Mouse (Mus musculus) cerebellum, postnatal 4 days (tissue): ENCODE measurements around the gene Acsm4.
"Not testable (repeated sequence)": the region's sequence is repeated elsewhere in the genome, so short reads cannot be mapped to it uniquely, and the experiment has no call there.

Experiments
- DNase-seq, 2 experiments: peaks; one replicate each; pipeline ENCODE4 v3.0.0; 2022; ENCODE audit warnings: low spot score in 2 of 2, mixed read lengths in 1 of 2

Acsm4 gene

DNA sequence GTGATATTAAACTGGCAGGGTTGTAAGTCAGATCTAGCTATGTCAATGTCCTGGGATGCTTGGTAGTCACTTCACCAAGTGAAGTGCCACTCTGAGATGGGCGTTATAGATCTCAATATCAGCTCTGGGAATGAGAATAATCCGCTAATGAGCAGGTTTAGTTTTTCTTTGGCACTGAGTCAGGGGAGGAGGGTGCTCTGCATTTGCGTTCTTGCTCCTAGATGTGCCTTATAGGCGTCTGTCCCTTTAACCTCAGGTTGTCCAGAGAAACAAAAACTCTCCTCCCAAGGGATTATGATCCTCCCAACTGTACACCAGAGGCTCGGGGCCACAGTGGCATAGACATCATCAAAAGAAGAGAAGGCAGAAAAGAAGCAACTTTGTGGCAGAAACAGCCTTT is at the start of gene Acsm4:
TSS of gene Acsm4 (plus strand) at position 301 of the 400 bp plus-strand sequence.
- no peak for DNase-seq

DNA sequence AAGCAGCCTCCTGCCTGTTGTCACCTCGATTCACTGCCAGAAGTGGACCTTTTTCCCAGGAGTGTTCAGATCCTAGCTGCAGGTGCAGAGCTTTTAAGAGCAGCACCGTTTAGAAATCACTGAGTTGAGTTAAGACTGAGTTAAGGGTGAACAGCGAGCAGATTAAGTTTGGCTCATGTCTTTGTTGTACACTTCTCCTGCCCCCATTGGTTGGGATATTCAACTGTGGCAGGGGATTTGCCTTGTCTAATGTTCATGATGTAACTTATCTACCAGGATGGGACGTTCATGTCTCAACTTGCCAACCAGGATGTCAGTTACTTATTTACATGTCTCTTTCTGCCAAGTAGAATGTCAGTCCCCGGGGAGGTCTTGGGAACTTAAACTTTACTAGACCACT is 47.5 kb upstream of the Acsm4 start:
- no peak for DNase-seq

DNA sequence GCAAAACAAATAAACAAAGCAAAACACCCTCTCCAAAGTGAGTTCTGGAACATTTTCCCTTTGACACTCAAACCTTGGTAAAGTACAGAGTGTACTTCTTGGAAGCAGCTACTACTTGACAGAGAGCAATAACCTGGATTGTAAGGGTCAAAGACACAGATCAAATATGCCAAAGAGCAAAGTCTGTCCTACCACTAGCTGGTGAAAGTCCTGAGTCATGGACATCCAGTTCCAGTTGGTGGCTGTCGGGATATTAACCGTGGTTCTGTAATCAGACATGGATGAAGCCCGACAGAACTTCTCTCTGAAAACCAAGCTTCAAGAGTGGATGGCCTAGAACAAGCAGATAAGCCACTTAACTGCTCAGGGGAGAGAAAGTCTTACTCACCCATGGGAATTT is 21.9 kb upstream of the Acsm4 start:
- DNase-seq = no peak

DNA sequence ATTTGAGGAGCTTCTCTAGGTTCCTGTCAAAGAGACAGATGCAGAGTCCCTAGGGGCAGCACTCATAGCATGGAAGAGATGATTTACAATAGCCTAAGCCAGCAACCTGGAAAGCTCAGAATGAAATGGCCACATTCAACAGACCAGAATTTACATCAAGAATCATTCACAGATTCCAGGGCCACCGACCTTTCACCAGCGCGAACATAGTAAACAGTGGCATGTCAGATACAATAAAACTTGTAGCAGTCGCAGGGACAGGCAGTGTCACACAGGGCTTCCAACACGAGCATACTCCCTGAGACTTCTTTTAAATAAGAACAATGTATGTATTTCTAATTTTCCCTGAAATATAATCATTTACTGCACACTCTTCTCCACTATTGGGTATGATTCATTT is 19.4 kb upstream of the Acsm4 start:
- DNase-seq = no peak

DNA sequence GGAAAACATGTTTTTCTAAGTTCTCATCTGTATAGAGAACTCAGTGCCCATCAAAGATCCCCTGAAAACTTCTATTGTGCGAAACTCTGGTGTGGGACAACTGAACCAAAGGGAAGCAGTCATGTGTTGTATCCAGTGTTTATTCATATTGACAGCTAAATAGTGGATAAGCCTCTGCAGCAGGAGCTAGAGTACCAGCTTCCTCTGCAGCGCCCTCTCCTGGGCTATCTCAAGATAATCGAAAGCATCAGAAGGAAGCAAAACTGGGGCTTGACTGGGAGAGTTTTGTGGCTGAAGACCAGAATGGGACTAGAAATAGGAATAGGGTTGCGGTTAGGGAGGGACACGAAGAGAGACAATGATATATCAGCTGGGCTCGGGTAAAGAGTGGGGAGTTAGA is 18.9 kb upstream of the Acsm4 start:
- peak in 1 of 2 experiments; percentile 5 for DNase-seq

DNA sequence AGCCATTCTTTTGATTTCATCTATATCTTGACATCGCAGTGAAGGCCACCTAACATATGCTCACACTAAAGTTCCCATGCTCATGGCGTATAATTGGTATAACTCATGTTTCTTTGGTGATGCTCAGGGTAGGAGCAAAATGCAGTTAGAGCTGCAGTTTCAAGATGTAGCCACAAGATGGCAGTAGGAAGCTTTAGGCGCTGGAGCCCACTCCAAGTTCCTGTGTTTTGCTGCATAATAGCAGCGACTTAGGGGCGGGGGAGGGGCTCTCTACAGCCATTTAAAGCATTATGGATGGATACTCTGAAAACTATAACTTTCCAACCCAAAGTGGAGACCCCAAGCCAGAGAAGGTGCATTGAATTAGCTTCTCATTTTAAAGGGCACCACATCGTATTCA is 16.4 kb upstream of the Acsm4 start:
- DNase-seq = peak in 1 of 2 experiments; percentile 23

DNA sequence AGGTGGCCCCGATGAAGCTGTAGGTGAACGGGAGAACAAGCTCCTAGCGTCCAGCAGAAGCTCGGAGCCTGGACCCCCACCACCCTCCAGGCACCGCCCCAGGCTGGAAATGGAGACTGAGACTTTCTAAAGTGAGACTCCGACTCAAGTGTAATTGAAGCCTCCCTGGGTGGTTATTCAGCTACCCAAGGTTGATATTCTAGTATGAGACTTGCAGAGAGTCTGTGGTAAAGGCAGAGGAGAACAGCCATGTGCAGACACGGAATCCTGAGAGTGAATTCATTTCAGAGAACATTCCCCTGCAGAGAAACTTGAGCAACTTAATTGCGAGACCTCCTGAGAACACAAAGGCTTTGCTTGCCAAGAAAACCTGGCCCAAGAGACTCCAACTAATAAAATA is 9.7 kb upstream of the Acsm4 start:
- no peak for DNase-seq

DNA sequence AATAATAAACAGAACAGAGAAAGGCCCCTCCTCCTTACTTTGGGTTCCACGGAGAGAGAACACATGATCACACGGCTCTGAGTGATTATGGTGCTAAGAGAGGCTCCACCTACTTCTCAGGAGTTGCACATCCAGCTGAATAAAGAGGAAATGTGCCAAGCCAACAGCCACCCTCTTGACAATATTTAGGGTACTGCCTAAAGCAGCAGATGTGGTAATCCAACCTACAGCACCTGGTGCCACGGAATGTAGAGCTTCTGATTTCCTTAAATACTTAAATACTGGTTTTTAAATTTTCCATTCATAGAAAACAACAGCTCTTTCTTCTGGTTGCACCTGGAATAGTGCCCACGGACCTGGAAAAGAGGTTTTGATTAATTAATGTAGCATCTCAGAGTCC is 7.1 kb upstream of the Acsm4 start:
- DNase-seq = no peak

DNA sequence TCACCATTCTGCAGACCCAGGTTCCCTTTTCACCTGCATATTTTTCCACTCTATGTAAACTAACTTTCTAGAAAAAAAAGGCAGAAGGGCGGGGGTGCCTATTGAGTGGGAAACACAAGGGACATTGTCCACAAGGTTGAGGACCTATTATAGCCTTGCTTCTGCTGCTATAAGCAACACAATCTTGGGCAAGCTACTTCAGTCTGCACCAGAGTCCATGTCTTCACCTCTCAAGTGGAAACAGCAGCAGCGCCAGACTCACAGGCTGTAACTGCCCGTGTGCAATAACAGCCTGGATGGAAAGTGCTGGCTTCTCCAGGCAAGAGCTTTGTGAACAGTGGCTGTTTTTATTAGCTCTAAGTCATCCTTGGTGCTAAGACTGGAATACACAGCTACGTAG is 2.5 kb downstream of the Acsm4 start:
- no peak for DNase-seq

DNA sequence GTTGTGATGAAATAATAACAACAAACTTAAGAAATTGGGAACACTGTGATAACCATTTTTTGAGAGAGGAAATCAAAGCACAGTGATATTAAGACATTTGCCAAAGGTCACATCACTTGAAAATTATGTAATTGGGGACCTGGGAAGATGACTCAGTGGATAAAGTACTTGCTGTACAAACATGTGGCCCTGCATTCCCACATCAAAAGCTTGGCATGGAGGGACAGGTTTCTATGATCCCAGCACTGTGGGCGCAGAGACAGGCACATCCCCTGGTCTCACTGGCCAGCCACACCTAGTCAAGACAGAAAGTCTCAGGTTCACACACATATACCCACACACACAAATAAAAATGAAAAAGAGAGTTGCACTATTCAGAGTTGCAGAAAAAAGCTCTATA is 5.1 kb downstream of the Acsm4 start:
- no peak for DNase-seq

DNA sequence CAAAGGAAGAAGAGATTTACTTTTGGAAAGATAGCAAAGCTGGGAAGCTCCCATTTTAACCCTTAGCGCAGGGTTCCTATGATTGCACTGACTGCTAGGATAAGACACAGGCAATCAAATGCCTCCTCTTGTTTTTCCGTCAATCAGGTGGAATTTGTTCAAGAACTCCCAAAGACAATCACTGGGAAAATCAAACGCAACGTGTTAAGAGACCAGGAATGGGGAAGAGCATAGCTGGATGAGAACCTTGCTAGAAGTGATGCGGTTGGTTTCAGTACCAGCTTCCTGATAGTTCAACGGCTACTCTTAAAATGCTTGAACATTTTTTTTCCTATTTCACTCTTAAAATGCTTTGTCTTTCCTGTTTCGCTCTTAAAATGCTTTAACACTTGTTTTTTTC is 24.3 kb downstream of the Acsm4 start:
- no peak for DNase-seq

DNA sequence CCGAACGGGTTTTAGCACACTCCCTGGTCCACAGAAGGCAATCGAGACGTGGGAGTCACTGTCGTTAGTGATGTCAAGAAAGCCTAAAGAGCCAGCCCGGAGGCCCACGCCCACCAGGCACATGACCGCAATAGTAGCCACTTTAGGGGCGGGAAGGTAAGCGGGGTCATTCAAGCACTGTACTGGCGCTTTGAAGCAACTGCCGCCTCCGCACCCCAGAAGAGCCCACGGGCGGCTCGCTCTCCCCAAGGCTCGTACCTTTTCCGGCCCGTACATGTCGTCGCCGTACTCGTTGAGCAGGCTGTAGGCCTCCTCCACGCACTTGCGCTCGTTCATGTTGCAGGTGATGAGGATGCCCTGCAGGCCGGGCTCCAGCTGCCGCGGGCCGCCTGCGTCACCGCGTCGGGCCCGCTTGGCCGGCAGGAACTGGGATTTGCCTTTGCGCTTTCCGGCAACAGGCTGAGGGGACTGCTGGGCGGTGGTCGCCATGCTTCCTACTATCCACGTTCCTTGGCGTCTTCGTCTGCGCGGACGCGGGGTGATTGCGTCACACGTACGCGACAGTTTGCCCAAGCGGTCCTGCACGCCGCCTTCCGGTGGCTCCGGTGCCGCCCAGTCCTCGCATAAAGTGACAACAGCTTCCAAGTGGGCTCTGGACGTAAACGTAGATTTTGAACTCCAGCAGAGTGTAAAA is 30.6 kb downstream of the Acsm4 start, which contains the start of gene Thumpd1:
TSS of gene Thumpd1 (minus strand) at position 546 of the 694 bp plus-strand sequence.
- peak; percentile 96 to 99 for DNase-seq

DNA sequence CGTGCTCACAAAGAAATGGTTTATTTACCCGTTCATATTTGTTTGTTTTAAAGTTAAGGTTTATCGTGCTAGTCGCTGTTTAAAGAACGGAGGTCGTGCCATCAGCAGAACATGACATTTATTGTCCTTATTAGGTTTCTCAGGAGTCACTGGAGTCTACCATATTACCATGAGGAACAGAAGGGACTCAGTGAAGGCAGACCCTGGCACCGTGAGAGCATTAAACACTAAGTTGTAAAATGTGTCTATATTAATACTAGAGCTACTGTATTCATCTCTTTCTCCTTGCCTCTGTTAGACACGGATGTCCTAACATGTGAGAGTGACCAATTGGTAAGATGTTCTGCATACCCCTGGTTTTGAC is 31.1 kb downstream of the Acsm4 start:
- peak in 1 of 2 experiments; percentile 6 for DNase-seq

DNA sequence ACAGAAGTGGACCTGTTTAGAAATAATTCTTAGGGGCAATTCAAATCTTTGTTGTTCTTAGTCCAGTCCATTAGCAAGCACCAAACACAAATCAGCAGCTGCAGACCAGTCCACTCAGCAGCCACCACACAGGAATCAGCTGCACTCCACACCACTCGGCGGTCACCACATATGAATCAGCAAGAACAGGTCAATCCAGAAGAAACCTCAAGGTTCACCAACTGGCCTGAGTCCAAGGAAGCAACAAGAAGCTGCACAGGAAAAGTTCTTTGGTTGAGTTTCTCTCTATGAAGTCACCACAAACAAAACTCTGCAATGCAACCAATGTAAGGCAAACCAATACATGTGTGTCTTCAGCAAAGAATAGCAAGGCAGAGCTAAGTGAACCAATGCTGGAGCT is 37.8 kb downstream of the Acsm4 start:
- no peak for DNase-seq

DNA sequence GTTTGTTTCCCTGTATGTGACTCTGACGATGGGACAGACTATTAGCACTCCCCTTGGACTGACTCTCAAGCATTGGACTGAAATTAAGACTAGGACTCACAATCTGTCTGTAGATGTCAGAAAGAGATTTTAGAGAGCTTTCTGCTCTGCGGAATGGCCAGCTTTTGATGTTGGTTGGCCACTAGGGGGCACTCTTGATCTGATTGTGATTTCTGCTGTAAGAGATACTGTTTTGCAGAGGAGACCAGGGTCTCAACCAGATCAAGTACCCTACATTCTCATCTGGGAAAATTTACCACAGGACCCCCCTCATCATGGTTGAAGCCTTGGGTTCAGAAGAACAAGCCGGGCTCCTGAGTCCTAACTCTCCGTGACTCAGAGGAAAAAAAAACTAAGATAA is 41.4 kb downstream of the Acsm4 start:
- DNase-seq = not testable (repeated sequence)

DNA sequence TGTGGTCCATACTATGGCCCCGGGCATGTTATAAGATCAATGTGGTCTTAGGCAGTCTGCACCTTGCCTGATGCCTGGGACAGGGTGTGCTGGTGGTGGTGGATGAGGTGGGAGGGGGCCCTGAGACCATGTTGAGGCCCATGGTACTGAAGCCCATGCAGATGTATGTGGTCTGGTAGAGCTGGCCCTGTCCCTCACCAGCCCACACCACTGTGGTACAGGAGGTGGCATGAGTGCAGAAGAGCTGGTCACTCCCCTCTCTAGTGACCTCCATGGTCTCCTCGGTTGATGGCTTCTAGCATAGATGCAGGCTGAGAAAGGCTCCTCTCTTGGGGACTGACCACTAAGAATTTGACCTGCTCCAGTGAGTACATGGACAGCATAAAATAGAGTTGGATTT is 49.1 kb downstream of the Acsm4 start:
- DNase-seq = no peak

DNA sequence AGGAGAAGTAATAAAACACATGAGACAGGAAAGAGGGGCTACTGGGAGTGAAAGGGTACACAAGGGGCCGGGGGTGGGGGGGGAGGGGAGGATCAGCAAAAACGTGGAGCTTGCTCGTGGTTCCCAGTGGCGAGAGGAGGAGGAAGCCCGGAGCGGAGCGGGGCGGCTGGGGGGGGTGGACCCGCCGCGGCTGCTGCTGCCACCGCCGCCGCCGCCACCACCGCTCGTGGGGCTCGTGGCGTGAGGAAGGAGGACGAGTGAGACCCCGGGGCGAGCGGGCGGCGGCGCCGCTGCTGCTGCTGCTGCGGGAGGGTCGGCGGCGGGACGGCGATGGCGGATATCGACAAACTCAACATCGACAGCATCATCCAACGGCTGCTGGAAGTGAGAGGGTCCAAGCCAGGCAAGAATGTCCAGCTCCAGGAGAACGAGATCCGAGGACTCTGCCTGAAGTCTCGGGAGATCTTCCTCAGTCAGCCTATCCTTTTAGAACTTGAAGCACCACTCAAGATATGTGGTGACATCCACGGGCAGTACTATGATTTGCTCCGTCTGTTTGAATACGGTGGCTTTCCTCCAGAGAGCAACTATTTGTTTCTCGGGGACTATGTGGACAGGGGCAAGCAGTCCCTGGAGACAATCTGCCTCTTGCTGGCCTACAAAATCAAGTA is 50.1 kb downstream of the Acsm4 start:
- DNase-seq = not testable (repeated sequence)

DNA sequence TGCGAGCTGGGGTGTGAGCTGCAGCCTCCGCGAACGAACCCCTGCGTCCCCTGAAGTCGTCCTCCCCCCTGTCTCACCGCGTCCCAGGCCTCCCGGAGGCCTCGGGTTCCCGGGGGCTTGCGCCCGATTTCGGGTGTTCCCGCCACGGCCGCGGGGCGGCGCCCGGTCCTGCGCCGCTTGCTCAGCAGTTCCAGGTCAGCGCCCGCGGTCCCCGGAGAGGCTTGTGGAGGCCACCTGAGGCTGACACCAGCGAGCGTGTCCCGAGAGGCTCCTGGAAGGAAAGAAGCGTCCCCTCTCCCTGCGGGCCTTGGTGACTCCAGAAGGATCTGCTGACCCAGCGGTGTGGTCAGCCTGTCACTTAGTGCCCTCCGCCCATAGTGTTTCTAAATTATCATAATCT is 54.5 kb downstream of the Acsm4 start:
- no peak for DNase-seq

DNA sequence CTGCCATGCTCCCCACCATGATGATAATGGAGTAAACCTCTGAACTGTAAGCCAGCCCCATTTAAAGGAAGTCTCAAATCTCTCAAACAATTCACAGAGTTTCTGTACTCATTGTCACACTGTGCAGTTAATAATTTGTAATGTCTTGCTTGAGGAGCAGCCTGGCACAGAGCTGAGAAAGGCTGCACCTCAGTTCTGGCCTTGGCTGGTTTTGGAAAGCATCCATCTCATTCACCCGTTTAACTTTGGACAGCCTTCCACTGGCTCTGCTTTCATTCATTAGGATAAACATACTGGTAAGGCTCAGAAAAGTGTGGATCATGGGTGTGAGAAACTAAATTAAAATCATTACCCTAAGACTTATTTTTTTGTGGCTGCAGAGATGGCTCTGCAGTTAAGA is 56.0 kb downstream of the Acsm4 start:
- no peak for DNase-seq

DNA sequence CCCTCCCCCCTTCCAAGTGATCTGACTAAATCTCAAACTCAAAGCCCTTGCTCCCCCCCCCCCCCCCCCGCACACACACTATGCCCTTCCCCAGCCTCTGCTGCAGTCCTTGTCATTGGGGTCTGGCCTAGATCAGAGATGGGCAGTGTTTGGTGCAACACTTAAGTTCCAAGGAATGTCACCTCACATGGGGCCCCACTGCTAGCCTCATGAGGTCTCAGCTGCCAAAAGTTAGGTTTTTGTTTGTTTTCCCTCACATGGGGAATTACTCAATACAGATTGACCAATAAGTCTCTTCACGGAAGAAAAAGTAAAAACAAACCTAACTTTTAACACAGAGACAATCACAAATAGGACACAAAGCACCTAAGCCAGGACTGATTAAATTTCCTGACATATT is 58.9 kb downstream of the Acsm4 start:
- no peak for DNase-seq

DNA sequence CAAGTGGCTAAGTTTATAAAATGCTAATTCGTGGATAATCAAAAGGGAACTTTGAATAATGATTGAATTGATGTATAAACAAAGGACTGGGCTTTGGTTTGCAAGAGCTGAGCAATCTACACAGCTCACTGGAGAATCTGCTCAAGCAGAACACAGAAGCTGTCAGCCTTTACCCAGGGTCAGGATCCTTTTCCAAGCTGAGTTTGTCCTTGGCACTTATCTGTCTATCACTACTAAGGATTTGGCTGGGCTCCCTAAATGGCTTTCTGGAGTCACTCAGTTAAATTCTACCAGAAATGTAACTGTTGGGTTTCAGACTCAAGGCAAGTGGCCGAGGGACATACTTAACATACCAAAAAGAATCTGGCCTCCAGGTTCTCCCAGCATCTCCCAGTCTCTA is 60.1 kb downstream of the Acsm4 start:
- no peak for DNase-seq

DNA sequence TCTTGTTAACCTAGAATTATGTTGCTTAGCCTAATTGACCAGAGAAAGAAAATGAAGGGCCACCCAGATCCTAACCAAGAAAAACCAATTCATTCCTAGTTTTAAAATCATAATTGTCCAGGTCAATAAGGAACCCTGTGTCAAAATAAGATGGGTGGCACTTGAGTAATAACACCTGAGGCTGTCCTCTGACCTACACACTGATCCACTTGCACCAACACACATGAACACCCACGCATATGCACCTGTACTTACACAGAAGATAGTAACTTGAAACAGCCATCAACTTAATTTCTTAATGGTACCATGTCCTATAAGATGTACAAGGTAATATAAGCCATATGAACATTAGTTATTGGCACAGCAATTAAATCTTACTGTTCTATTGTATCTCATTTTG is 63.9 kb downstream of the Acsm4 start:
- DNase-seq = no peak

DNA sequence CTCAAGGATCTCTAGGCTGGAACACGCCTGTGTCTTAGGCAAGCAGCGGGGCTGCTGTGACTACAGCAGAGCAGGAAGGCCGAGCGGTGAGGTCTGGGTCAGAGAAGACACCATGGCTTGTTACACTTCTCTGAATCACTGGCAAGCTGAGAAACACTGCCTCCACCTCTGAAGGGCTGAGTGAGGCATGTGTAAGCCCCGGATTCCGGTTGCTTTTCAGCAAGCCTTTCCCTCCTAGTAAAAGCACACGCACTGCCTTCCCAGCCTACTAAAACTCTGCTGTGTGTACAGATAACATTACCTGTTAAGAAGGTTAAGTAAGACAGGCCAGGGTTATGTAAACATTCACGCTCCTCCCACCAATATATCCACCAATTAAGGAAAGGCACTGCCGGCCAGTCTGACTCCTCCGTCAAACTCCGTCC is 70.7 kb downstream of the Acsm4 start, which contains the start of gene Acsm3:
TSS of gene Acsm3 (plus strand) at position 397 of the 425 bp plus-strand sequence.
- DNase-seq = no peak
